Mouse (Mus musculus): ENCODE results near the gene Rlf.

GRCm38 (mm10) chr4:121194736-121195135, 20.1 kb downstream of the Rlf start:
- no peak for TF ChIP-seq CTCF (conservative IDR thresholded peaks at IDR 0.05; ENCODE audit: insufficient read depth, insufficient read length, low read depth, low read length)
- TF ChIP-seq POLR2A (IDR thresholded peaks at IDR 0.05; ENCODE audit: low read depth, low read length), result no peak
